Mouse (Mus musculus): Measurements from ENCODE around the gene Rnf216. TPM values are rescaled to one million over a fixed set of nuclear protein-coding genes. Genes with fewer than 3 reads are reported as not detected.

The Rnf216 gene
- polyA plus RNA-seq, 1 experiment from 2014 or later = 39.8 TPM

DNA sequence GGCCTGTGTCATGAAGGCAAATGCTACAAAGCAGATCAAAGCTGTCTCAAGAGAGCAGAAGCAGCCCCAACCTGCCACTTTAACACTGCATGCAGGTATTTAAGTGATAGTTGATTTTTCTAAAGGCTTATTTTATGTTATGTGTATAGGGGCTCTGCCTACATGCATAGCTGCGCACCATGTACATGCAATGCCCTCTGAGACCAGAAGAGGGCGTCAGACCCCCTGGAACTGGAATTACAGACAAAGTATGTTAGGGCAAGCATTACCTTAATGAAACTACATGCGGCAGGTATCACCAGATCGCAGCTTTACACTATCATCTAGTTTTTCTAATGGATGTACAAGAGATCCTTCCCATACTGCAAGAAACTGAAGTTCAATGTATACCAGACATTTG lies 27.9 kb downstream of the Rnf216 start:
- no peaks in the 10 kb centered on the region for H3K4me1 ChIP-seq
- H3K27me3 ChIP-seq (ENCODE audit: low read depth, poor library complexity, severe bottlenecking) = no peaks in the 10 kb centered on the region
- H3K36me3 ChIP-seq = peaks cover 96% of the 10 kb centered on the region
- peak; percentile 21 for DNase-seq (ENCODE audit: low spot score)
- 69% methylated on average over 4 of the region's 4 CpGs for WGBS
- H3K9me3 ChIP-seq (replicated peaks) = no peaks in the 10 kb centered on the region
- H3K4me3 ChIP-seq = no peak overlapping the region
- H3K27ac ChIP-seq (replicated peaks) = no peak overlapping the region

DNA sequence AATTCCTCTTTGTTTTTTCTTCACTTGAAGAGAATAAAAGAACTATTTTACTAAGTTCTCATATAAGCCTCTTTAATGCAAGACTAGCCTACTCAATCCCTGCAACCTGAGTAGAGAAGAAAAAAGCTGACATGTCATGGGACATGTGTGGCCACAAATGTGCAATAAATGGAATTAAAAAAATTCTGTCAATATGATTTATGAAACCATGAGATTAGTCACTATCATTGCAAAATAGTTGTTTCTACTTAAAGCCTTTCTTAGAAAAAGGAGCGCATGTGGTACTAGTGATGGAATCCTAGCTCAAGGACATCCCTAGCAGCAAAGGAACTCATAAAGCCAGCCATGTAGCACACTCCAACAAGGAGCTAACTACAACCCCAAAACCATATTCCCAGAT lies 33.0 kb downstream of the Rnf216 start:
- peaks cover 95% of the 10 kb centered on the region for H3K36me3 ChIP-seq
- H3K27ac ChIP-seq (replicated peaks) = no peak overlapping the region
- no peak overlapping the region for H3K4me3 ChIP-seq
- no peak for DNase-seq (ENCODE audit: low spot score)
- H3K27me3 ChIP-seq (ENCODE audit: low read depth, poor library complexity, severe bottlenecking) = no peaks in the 10 kb centered on the region
- no peaks in the 10 kb centered on the region for H3K4me1 ChIP-seq
- no peaks in the 10 kb centered on the region for H3K9me3 ChIP-seq (replicated peaks)
- 100% methylated on average over 1 of the region's 1 CpGs for WGBS

DNA sequence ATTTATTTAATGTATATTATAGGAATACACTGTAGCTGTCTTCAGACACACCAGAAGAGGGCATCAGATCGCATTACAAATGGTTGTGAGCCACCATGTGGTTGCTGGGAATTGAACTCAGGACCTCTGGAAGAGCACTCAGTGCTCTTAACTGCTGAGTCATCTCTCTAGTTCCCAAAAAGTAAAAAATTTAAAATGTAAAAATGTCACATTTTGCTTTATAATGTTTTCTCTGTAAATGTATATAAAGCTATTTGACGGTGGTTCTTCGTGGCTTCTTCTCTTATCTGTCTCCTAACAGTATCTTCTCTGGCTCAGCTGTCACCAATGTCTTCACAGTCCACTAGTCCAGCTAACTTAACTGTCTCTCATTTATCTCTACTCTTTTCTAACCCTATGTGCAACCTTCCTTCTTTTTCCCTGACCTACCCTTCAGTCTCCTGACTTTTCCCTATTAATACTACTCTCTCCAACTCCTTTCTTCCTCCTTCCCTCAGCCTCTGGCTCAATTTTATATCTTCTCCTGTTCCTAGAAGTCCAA lies 36.1 kb downstream of the Rnf216 start:
- Histone ChIP-seq H3K27me3 (ENCODE audit: low read depth, poor library complexity, severe bottlenecking) (no peaks in the 10 kb centered on the region), H3K9me3 (replicated peaks) (no peaks in the 10 kb centered on the region), H3K4me1 (no peaks in the 10 kb centered on the region), H3K4me3 (no peak overlapping the region), H3K36me3 (peaks cover 96% of the 10 kb centered on the region), H3K27ac (replicated peaks) (no peak overlapping the region)
- WGBS = 93% methylated on average over 3 of the region's 3 CpGs
- DNase-seq (ENCODE audit: low spot score) = no peak

DNA sequence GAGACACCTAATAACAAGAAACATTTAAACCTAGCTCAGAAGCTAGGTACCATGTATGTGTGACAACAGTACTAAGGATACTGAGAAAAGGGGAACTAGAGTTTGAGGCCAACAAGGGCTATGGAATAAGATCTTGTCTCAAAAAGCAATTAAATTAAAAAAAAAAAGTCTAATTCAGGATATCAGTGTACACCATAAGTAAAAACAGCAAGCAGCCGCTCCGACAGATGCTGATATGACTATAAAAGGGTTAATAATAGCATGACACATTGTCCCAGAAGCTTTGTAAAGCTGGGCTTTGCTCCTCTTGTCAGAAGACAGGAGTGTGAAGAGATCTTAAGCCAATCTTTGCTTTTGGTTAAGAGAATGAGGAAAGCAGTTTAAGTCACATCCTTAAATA lies 36.8 kb downstream of the Rnf216 start:
- DNase-seq (ENCODE audit: low spot score) = no peak
- Histone ChIP-seq H3K36me3 (peaks cover 98% of the 10 kb centered on the region), H3K4me1 (no peaks in the 10 kb centered on the region), H3K4me3 (no peak overlapping the region), H3K27ac (replicated peaks) (no peak overlapping the region), H3K27me3 (ENCODE audit: low read depth, poor library complexity, severe bottlenecking) (no peaks in the 10 kb centered on the region), H3K9me3 (replicated peaks) (no peaks in the 10 kb centered on the region)
- WGBS = 98% methylated on average over 2 of the region's 2 CpGs

DNA sequence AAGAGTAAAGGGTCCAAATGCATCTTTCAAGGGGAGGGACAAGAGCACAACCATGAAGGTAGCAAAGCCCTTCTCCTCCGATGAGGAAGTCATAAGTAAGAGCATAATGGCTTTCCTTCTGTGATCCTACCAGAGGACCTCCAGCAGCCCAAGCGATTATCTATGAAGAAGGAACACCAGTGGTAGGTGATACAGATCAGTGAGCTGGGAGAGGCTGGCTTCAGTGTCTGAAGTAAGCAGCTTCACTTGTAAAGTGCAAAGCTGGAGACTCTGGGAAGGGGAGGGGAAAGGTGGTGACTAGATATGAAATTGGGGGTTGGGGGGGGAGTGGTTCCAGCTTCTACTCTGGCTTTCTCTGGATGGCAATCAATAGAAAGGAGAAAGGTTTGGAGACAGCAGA lies 43.7 kb downstream of the Rnf216 start:
- no peak overlapping the region for H3K4me3 ChIP-seq
- H3K9me3 ChIP-seq (replicated peaks) = no peaks in the 10 kb centered on the region
- no peaks in the 10 kb centered on the region for H3K4me1 ChIP-seq
- no peak overlapping the region for H3K27ac ChIP-seq (replicated peaks)
- WGBS = 93% methylated on average over 2 of the region's 2 CpGs
- DNase-seq (ENCODE audit: low spot score) = no peak
- peaks cover 13% of the 10 kb centered on the region for H3K27me3 ChIP-seq (ENCODE audit: low read depth, poor library complexity, severe bottlenecking)
- H3K36me3 ChIP-seq = peaks cover 81% of the 10 kb centered on the region

DNA sequence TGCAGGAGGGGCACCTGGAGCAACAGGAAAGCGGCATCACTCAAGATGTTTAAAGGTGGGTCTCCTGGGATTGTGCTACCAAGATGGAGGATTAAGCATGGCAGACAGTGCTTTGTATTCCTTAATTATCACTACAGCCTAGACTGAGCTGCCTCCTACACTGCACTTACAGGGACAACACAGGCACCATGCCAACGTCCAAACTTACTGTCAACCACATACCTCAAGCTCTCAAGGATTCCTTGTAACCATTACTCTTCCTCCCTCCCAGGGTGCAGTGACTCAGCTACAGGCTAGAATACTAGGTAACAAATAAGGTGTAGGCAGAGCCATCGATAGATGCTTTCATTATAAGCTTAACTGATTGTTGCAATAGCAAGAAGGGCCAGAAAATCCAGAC lies 44.4 kb downstream of the Rnf216 start:
- H3K9me3 ChIP-seq (replicated peaks) = no peaks in the 10 kb centered on the region
- DNase-seq (ENCODE audit: low spot score) = no peak
- 93% methylated on average over 3 of the region's 3 CpGs for WGBS
- H3K4me3 ChIP-seq = no peak overlapping the region
- H3K27me3 ChIP-seq (ENCODE audit: low read depth, poor library complexity, severe bottlenecking) = peaks cover 20% of the 10 kb centered on the region
- peaks cover 81% of the 10 kb centered on the region for H3K36me3 ChIP-seq
- no peak overlapping the region for H3K27ac ChIP-seq (replicated peaks)
- no peaks in the 10 kb centered on the region for H3K4me1 ChIP-seq

DNA sequence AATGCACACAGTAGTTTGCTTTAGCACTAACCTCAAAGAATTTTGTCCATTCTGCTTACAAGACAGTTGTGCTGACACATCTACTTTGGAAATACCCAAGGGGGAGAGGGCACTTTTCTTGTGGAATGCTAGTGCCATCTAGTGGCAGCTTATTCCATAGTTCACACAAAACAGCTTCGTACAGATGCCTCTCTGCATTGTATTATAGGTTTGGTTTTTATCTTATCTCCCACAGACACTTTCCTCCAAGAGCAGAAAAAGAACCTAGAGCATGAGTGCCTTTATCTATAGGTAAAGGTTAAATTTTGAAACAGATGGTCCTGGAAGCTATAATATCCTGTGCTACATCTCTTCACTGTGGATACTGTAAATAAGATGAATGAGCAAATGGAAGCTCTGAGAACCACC lies 46.2 kb downstream of the Rnf216 start:
- no peak overlapping the region for H3K27ac ChIP-seq (replicated peaks)
- peaks cover 77% of the 10 kb centered on the region for H3K36me3 ChIP-seq
- peaks cover 29% of the 10 kb centered on the region for H3K27me3 ChIP-seq (ENCODE audit: low read depth, poor library complexity, severe bottlenecking)
- no peaks in the 10 kb centered on the region for H3K9me3 ChIP-seq (replicated peaks)
- H3K4me1 ChIP-seq = peaks cover 13% of the 10 kb centered on the region
- H3K4me3 ChIP-seq = no peak overlapping the region
- DNase-seq (ENCODE audit: low spot score) = peak; percentile 43
- 43% methylated on average over 1 of the region's 1 CpGs for WGBS

DNA sequence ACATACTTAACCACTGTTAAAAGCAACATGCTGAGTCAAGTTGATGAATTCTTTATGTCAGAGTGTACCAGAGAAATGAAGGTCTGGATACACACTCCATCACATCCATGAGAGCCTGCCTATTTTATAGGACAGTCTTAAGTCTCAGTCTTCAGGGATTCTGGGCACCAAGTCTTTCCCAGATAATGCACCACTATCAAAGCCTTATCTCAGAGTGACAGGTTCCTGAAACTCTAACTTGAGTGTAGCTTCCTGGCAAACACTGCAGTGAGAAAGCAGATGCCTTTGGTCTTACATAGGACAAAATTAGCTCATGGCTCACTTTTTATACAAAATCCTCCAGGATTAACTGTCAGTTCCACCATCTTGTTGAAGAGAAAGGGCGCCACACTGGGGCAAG lies 46.7 kb downstream of the Rnf216 start:
- 94% methylated on average over 1 of the region's 1 CpGs for WGBS
- peaks cover 29% of the 10 kb centered on the region for H3K27me3 ChIP-seq (ENCODE audit: low read depth, poor library complexity, severe bottlenecking)
- no peak overlapping the region for H3K27ac ChIP-seq (replicated peaks)
- H3K36me3 ChIP-seq = peaks cover 72% of the 10 kb centered on the region
- H3K4me3 ChIP-seq = no peak overlapping the region
- H3K4me1 ChIP-seq = peaks cover 18% of the 10 kb centered on the region
- no peak for DNase-seq (ENCODE audit: low spot score)
- H3K9me3 ChIP-seq (replicated peaks) = no peaks in the 10 kb centered on the region

DNA sequence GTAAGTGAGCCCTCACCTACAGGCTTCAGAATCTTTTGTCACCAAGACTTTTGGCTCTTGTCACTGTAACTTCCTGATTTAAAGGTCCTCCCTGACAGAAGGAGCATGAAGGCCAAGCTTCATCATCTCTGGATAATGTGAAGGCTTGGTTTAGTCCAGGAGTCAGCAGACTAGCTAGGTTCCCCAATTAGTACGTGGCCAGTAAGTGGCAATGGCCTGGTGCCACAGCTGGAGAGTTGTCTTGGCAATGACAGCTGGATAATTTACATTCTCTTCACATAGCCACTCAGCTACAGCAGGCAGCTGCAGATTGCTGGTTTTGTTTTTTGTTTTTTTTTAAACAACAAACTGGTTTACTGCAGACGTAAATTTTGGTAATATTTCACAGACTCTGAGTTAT lies 47.6 kb downstream of the Rnf216 start:
- peaks cover 26% of the 10 kb centered on the region for H3K4me1 ChIP-seq
- 92% methylated on average over 2 of the region's 2 CpGs for WGBS
- H3K27me3 ChIP-seq (ENCODE audit: low read depth, poor library complexity, severe bottlenecking) = peaks cover 31% of the 10 kb centered on the region
- H3K9me3 ChIP-seq (replicated peaks) = no peaks in the 10 kb centered on the region
- no peak overlapping the region for H3K27ac ChIP-seq (replicated peaks)
- no peak overlapping the region for H3K4me3 ChIP-seq
- no peak for DNase-seq (ENCODE audit: low spot score)
- H3K36me3 ChIP-seq = peaks cover 70% of the 10 kb centered on the region

DNA sequence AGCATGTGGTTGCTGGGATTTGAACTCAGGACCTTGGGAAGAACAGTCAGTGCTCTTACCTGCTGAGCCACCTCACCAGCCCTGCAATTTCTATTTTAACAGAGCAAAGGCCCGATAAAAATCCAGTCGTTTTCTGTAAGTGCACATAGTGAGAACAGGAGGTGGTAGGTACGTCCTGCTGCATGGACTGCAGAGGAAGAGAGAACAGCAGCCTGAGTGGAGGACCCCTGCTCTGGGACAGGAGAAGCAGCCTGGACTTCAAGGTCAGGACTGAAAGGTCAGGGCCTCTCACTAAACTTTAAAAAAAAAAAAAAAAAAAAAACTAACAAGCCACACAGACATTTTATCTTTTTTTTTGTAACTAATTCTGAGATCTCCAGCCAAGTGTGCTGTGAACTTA lies 50.5 kb downstream of the Rnf216 start:
- peaks cover 60% of the 10 kb centered on the region for H3K27me3 ChIP-seq (ENCODE audit: low read depth, poor library complexity, severe bottlenecking)
- no peaks in the 10 kb centered on the region for H3K9me3 ChIP-seq (replicated peaks)
- 81% methylated on average over 3 of the region's 3 CpGs for WGBS
- peaks cover 54% of the 10 kb centered on the region for H3K4me1 ChIP-seq
- no peak for DNase-seq (ENCODE audit: low spot score)
- no peak overlapping the region for H3K4me3 ChIP-seq
- peaks cover 69% of the 10 kb centered on the region for H3K36me3 ChIP-seq
- H3K27ac ChIP-seq (replicated peaks) = no peak overlapping the region

DNA sequence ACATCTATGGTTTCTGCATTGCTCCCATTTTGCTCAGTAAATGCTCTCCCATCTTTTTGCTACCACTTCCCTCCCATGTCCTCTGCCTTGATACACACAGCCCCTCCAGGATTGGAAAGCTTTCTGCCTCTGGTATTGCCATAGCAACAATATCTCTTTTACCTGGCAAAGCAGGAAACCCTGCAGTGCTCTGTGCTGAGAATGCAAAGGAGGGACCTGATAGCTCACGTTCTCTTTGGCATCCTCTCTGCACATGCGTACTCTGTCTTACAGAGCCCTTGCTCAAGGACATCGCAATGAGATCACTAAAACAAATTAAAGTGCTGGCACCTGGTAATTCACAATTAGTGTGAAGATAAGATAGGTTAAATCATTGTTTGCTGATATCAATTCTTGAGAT lies 51.3 kb downstream of the Rnf216 start:
- peaks cover 63% of the 10 kb centered on the region for H3K27me3 ChIP-seq (ENCODE audit: low read depth, poor library complexity, severe bottlenecking)
- peak overlapping the region; percentile 7; the same call in 1 of the 2 replicates for H3K4me3 ChIP-seq
- peak overlapping the region; percentile 65 for H3K27ac ChIP-seq (replicated peaks)
- 49% methylated on average over 3 of the region's 3 CpGs for WGBS
- peaks cover 54% of the 10 kb centered on the region for H3K4me1 ChIP-seq
- no peaks in the 10 kb centered on the region for H3K9me3 ChIP-seq (replicated peaks)
- DNase-seq (ENCODE audit: low spot score) = no peak
- H3K36me3 ChIP-seq = peaks cover 70% of the 10 kb centered on the region

DNA sequence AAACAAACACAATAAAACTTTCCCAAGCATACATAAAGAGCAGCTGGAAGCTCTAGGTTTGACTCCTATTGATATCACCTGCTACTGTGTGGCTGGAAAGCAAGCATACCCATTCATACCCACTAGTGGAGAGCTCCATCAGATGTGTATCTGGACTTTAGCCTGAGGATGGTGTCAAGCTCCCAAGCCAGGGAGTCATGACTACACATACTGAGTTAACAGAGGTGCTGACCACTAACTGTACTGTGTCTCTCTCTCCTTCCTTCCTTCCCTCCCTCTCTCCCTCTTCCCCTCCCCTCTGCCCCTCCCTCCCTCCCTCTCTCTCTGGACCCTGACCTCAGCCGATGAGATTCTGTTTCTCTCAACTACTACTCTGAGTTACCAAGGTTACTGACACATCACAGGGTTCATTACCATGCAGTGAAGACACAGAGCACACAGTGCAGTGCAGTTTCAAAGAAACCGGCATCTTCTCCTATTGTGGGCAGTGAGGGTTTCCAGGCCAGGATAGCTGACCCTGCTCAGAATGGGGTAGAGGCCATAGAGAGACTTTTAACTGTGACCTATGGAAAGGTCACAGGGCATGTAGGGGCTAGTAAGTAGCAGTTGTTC lies 51.9 kb downstream of the Rnf216 start:
- peaks cover 72% of the 10 kb centered on the region for H3K36me3 ChIP-seq
- H3K27ac ChIP-seq (replicated peaks) = peak overlapping the region; percentile 65
- peaks cover 63% of the 10 kb centered on the region for H3K27me3 ChIP-seq (ENCODE audit: low read depth, poor library complexity, severe bottlenecking)
- peaks cover 54% of the 10 kb centered on the region for H3K4me1 ChIP-seq
- H3K9me3 ChIP-seq (replicated peaks) = no peaks in the 10 kb centered on the region
- 15% methylated on average over 2 of the region's 2 CpGs for WGBS
- DNase-seq (ENCODE audit: low spot score) = peak; percentile 74
- peak overlapping the region; percentile 7; the same call in 1 of the 2 replicates for H3K4me3 ChIP-seq

DNA sequence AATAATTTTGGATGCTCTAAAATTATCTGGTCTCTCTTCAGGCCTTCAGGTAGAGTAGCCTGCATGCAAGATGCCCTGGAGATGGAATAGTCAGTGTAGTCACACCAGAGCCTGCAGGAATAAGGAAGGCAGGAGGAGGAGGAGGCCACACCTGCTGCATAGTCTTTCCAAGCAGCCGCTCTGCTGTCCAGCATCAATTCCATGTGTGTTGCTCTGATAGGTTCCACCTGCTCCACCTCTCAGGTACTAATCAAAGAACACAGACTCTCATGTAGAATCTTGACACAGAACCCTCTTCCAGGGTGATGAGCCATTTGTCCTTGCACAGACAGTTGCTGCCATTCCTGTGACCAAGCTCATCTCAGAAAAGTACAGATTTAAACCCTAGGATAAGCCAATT lies 52.8 kb downstream of the Rnf216 start:
- H3K27me3 ChIP-seq (ENCODE audit: low read depth, poor library complexity, severe bottlenecking) = peaks cover 59% of the 10 kb centered on the region
- DNase-seq (ENCODE audit: low spot score) = no peak
- no peak overlapping the region for H3K4me3 ChIP-seq
- peaks cover 65% of the 10 kb centered on the region for H3K36me3 ChIP-seq
- WGBS = 81% methylated on average over 1 of the region's 1 CpGs
- H3K9me3 ChIP-seq (replicated peaks) = no peaks in the 10 kb centered on the region
- no peak overlapping the region for H3K27ac ChIP-seq (replicated peaks)
- peaks cover 55% of the 10 kb centered on the region for H3K4me1 ChIP-seq
